ENCODE assay signal across 12 mouse cellular contexts in the genomic region with DNA sequence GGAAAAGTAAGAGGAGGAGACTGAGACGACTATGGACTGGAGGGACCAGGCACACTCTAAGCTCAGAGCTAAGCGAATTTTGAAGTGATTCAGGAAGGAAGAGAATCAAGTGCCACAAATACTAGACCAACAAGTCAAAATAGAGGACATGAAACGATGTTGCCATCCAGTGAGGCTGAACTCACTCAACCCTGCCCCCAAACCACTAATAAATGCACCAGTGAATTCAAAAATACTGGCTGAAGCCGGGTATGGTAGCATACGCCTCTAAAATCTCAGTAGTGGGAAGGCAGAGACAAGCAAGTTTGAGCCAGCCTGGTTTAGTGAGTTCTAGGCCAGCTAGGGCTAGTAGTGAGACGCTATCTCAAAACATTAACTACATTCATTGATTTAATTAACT.
"Had no signal": no experiment of that assay in that cellular context is flagged by ENCODE, and none has a peak within 500 bp of the region (broad histone marks: within the 10 kb centered on the region; RNA-seq: fewer than 3 reads in every experiment).

No protein-coding gene starts in this region.

- H3K4me3 ChIP-seq: left cerebral cortex, adult 2 months; limb, embryonic 15.5 days; midbrain, embryonic 13.5 days; neural tube, embryonic 15.5 days; stomach, embryonic 15.5 days had no signal

- H3K36me3 ChIP-seq: midbrain, embryonic 13.5 days; stomach, embryonic 15.5 days had no signal

- H3K27me3 ChIP-seq: limb, embryonic 15.5 days; midbrain, embryonic 13.5 days; neural tube, embryonic 15.5 days; stomach, embryonic 15.5 days had no signal

- H3K4me1 ChIP-seq: limb, embryonic 15.5 days; midbrain, embryonic 13.5 days; neural tube, embryonic 15.5 days had no signal

- H3K27ac ChIP-seq: left cerebral cortex, adult 2 months; limb, embryonic 15.5 days; midbrain, embryonic 13.5 days; neural tube, embryonic 15.5 days; stomach, embryonic 15.5 days had no signal

- H3K9ac ChIP-seq: limb, embryonic 15.5 days; midbrain, embryonic 13.5 days; neural tube, embryonic 15.5 days; stomach, embryonic 15.5 days had no signal

- ATAC-seq: lung, postnatal 0 days; midbrain, embryonic 13.5 days had no signal

- H3K9me3 ChIP-seq: limb, embryonic 15.5 days; midbrain, embryonic 13.5 days; neural tube, embryonic 15.5 days; stomach, embryonic 15.5 days had no signal

- DNase-seq: kidney, adult 11 months; kidney, adult 9 months; kidney, postnatal 14 days; lung, adult 2 months; lung, postnatal 36 days; right cerebral cortex, postnatal 4 days had no signal

- H3K4me2 ChIP-seq: limb, embryonic 15.5 days; midbrain, embryonic 13.5 days; neural tube, embryonic 15.5 days; stomach, embryonic 15.5 days had no signal
